Mouse (Mus musculus): Measurements from ENCODE around the gene Grb2. TPM values are rescaled to one million over a fixed set of nuclear protein-coding genes. Genes with fewer than 3 reads are reported as not detected.

Grb2 gene
- total and polyA plus RNA-seq, 3 experiments = 52.0 to 109 (median 107) TPM

GRCm38 (mm10) chr11:115608421-115609399 lies 99.7 kb downstream of the Grb2 start:
- TF ChIP-seq EP300 (IDR thresholded peaks at IDR 0.05; ENCODE audit: insufficient read depth, low read depth, low read length) (no peak), CTCF (IDR thresholded peaks at IDR 0.05) (no peak), POLR2A (IDR thresholded peaks at IDR 0.05; ENCODE audit: insufficient read depth, low read depth, low read length) (no peak)
- H3K9ac ChIP-seq (ENCODE audit: low read depth, low read length) = no peak overlapping the region
- no peak overlapping the region for H3K4me3 ChIP-seq
- WGBS = 77% methylated on average over 23 of the region's 23 CpGs
- H3K36me3 ChIP-seq (ENCODE audit: control insufficient read depth, insufficient read depth, low read length) = no peaks in the 10 kb centered on the region; the same call in 1 of the 2 replicates
- intact Hi-C loops (cut with DNase I) = no loop called here
- peaks cover 3% of the 10 kb centered on the region; the same call in 1 of the 2 replicates for H3K79me2 ChIP-seq (replicated peaks; ENCODE audit: control insufficient read depth, insufficient read depth, low read length)
- no peak overlapping the region for H3K27ac ChIP-seq
- H3K27me3 ChIP-seq (ENCODE audit: control insufficient read depth, insufficient read depth, low read length) = no peaks in the 10 kb centered on the region
- DNase-seq = no peak
- H3K4me1 ChIP-seq (ENCODE audit: control insufficient read depth, insufficient read depth, low read length) = peaks cover 7% of the 10 kb centered on the region

GRCm38 (mm10) chr11:115606733-115607132 lies 101.7 kb downstream of the Grb2 start:
- no peak for DNase-seq
- no peak overlapping the region for H3K27ac ChIP-seq
- WGBS = 86% methylated on average over 18 of the region's 18 CpGs
- TF ChIP-seq CTCF (IDR thresholded peaks at IDR 0.05) (no peak), POLR2A (IDR thresholded peaks at IDR 0.05; ENCODE audit: insufficient read depth, low read depth, low read length) (no peak), EP300 (IDR thresholded peaks at IDR 0.05; ENCODE audit: insufficient read depth, low read depth, low read length) (no peak)
- H3K4me1 ChIP-seq (ENCODE audit: control insufficient read depth, insufficient read depth, low read length) = peaks cover 4% of the 10 kb centered on the region; the same call in 1 of the 2 replicates
- no peak overlapping the region for H3K4me3 ChIP-seq
- intact Hi-C loops (cut with DNase I) = no loop called here
- no peak overlapping the region for H3K9ac ChIP-seq (ENCODE audit: low read depth, low read length)
- no peaks in the 10 kb centered on the region; the same call in 1 of the 2 replicates for H3K36me3 ChIP-seq (ENCODE audit: control insufficient read depth, insufficient read depth, low read length)
- H3K79me2 ChIP-seq (replicated peaks; ENCODE audit: control insufficient read depth, insufficient read depth, low read length) = peaks cover 3% of the 10 kb centered on the region; the same call in 1 of the 2 replicates
- H3K27me3 ChIP-seq (ENCODE audit: control insufficient read depth, insufficient read depth, low read length) = no peaks in the 10 kb centered on the region

- intact Hi-C loops (cut with DNase I) = loop anchor here (5.0 kb wide), 1 partner anchor 192 kb away; no protein-coding TSS in a partner anchor
- Histone ChIP-seq H3K4me1 (ENCODE audit: control insufficient read depth, insufficient read depth, low read length) (peaks cover 9% of the 10 kb centered on the region), H3K36me3 (ENCODE audit: control insufficient read depth, insufficient read depth, low read length) (no peaks in the 10 kb centered on the region; the same call in 1 of the 2 replicates), H3K27me3 (ENCODE audit: control insufficient read depth, insufficient read depth, low read length) (no peaks in the 10 kb centered on the region), H3K4me3 (peak overlapping the region; percentile 69), H3K9ac (ENCODE audit: low read depth, low read length) (peak overlapping the region; percentile 78), H3K27ac (peak overlapping the region; percentile 100), H3K79me2 (replicated peaks; ENCODE audit: control insufficient read depth, insufficient read depth, low read length) (peaks cover 3% of the 10 kb centered on the region)
- no peak for DNase-seq
- TF ChIP-seq EP300 (IDR thresholded peaks at IDR 0.05; ENCODE audit: insufficient read depth, low read depth, low read length) (no peak), POLR2A (IDR thresholded peaks at IDR 0.05; ENCODE audit: insufficient read depth, low read depth, low read length) (no peak), CTCF (IDR thresholded peaks at IDR 0.05) (no peak)
- under 1% methylated on average over 26 of the region's 26 CpGs for WGBS
Measured at GRCm38 (mm10) chr11:115604304-115604696, 104.1 kb downstream of the Grb2 start.

- Histone ChIP-seq H3K79me2 (replicated peaks; ENCODE audit: control insufficient read depth, insufficient read depth, low read length) (peaks cover 3% of the 10 kb centered on the region), H3K27ac (peak within 1 kb of the TSS; percentile 100), H3K9ac (ENCODE audit: low read depth, low read length) (peak within 1 kb of the TSS; percentile 93), H3K4me3 (peak within 1 kb of the TSS; percentile 69), H3K4me1 (ENCODE audit: control insufficient read depth, insufficient read depth, low read length) (peaks cover 9% of the 10 kb centered on the region), H3K27me3 (ENCODE audit: control insufficient read depth, insufficient read depth, low read length) (no peaks in the 10 kb centered on the region), H3K36me3 (ENCODE audit: control insufficient read depth, insufficient read depth, low read length) (no peaks in the 10 kb centered on the region; the same call in 1 of the 2 replicates)
- peak; percentile 85 for TF ChIP-seq POLR2A (IDR thresholded peaks at IDR 0.05; ENCODE audit: insufficient read depth, low read depth, low read length)
- 0 out of 2 replicates have a peak, but pooled peaks have one; percentile 25 for TF ChIP-seq CTCF (IDR thresholded peaks at IDR 0.05)
- TF ChIP-seq EP300 (IDR thresholded peaks at IDR 0.05; ENCODE audit: insufficient read depth, low read depth, low read length) = peak; percentile 83
- intact Hi-C loops (cut with DNase I) = loop anchor here (2.0 to 5.0 kb wide), 2 partner anchors 39 to 191 kb away; partner anchors contain the start of gene Nup85
- under 1% methylated on average over 92 of the region's 93 CpGs for WGBS
- peak; percentile 97 to 98 for DNase-seq
Measured at GRCm38 (mm10) chr11:115603476-115604303, 104.7 kb downstream of the Grb2 start, which contains the start of the genes Mrps7 and Gga3. TSS of gene Mrps7 (plus strand) at chr11:115603925. TSS of gene Gga3 (minus strand) at chr11:115604051.

GRCm38 (mm10) chr11:115603128-115603475 lies 105.3 kb downstream of the Grb2 start:
- TF ChIP-seq EP300 (IDR thresholded peaks at IDR 0.05; ENCODE audit: insufficient read depth, low read depth, low read length) (no peak), CTCF (IDR thresholded peaks at IDR 0.05) (no peak), POLR2A (IDR thresholded peaks at IDR 0.05; ENCODE audit: insufficient read depth, low read depth, low read length) (no peak)
- no peak for DNase-seq
- H3K9ac ChIP-seq (ENCODE audit: low read depth, low read length) = peak overlapping the region; percentile 93
- H3K27ac ChIP-seq = peak overlapping the region; percentile 100
- H3K27me3 ChIP-seq (ENCODE audit: control insufficient read depth, insufficient read depth, low read length) = no peaks in the 10 kb centered on the region
- peak overlapping the region; percentile 69 for H3K4me3 ChIP-seq
- intact Hi-C loops (cut with DNase I) = loop anchor here (2.0 to 5.0 kb wide), 2 partner anchors 38 to 191 kb away; partner anchors contain the start of gene Nup85
- 4% methylated on average over 15 of the region's 15 CpGs for WGBS
- H3K4me1 ChIP-seq (ENCODE audit: control insufficient read depth, insufficient read depth, low read length) = peaks cover 9% of the 10 kb centered on the region
- peaks cover 3% of the 10 kb centered on the region for H3K79me2 ChIP-seq (replicated peaks; ENCODE audit: control insufficient read depth, insufficient read depth, low read length)
- no peaks in the 10 kb centered on the region; the same call in 1 of the 2 replicates for H3K36me3 ChIP-seq (ENCODE audit: control insufficient read depth, insufficient read depth, low read length)
